Mouse (Mus musculus): Measurements from ENCODE around the gene Zcchc10. TPM values are rescaled to one million over a fixed set of nuclear protein-coding genes. Genes with fewer than 3 reads are reported as not detected.
"Not testable (repeated sequence)": the region's sequence is repeated elsewhere in the genome, so short reads cannot be mapped to it uniquely, and the experiment has no call there.

Zcchc10 gene
- polyA plus RNA-seq, 1 experiment from 2014 or later, result 16.1 TPM

GRCm38 (mm10) chr11:53332076-53332680, 7.7 kb downstream of the Zcchc10 start:
- Histone ChIP-seq H3K27me3 (ENCODE audit: control insufficient read depth, insufficient read depth, low read depth, low read length) (no peaks in the 10 kb centered on the region), H3K36me3 (ENCODE audit: control insufficient read depth, insufficient read depth, low read length) (peaks cover 26% of the 10 kb centered on the region), H3K9ac (ENCODE audit: low read depth, low read length) (no peak overlapping the region), H3K4me2 (ENCODE audit: low read length) (no peak overlapping the region), H3K4me1 (ENCODE audit: control insufficient read depth, insufficient read depth, low read length) (no peaks in the 10 kb centered on the region), H3K27ac (ENCODE audit: low read length) (no peak overlapping the region), H3K9me3 (replicated peaks; ENCODE audit: control insufficient read depth, low read length, poor library complexity, severe bottlenecking) (no peaks in the 10 kb centered on the region), H3K4me3 (ENCODE audit: low read depth, low read length) (no peak overlapping the region)
- 89% methylated on average over 14 of the region's 14 CpGs for WGBS
- no peak for ATAC-seq

- 48% methylated on average over 3 of the region's 3 CpGs for WGBS
- no peak for ATAC-seq
- Histone ChIP-seq H3K9me3 (replicated peaks; ENCODE audit: control insufficient read depth, low read length, poor library complexity, severe bottlenecking) (no peaks in the 10 kb centered on the region), H3K9ac (ENCODE audit: low read depth, low read length) (no peak overlapping the region), H3K4me1 (ENCODE audit: control insufficient read depth, insufficient read depth, low read length) (no peaks in the 10 kb centered on the region), H3K4me3 (ENCODE audit: low read depth, low read length) (no peak overlapping the region), H3K4me2 (ENCODE audit: low read length) (no peak overlapping the region), H3K27ac (ENCODE audit: low read length) (no peak overlapping the region), H3K27me3 (ENCODE audit: control insufficient read depth, insufficient read depth, low read depth, low read length) (no peaks in the 10 kb centered on the region), H3K36me3 (ENCODE audit: control insufficient read depth, insufficient read depth, low read length) (peaks cover 13% of the 10 kb centered on the region)
Observed at GRCm38 (mm10) chr11:53335505-53336181, 11.2 kb downstream of the Zcchc10 start.

GRCm38 (mm10) chr11:53336182-53336571, 11.7 kb downstream of the Zcchc10 start:
- no peaks in the 10 kb centered on the region for H3K9me3 ChIP-seq (replicated peaks; ENCODE audit: control insufficient read depth, low read length, poor library complexity, severe bottlenecking)
- H3K36me3 ChIP-seq (ENCODE audit: control insufficient read depth, insufficient read depth, low read length), result peaks cover 8% of the 10 kb centered on the region; the same call in 1 of the 2 replicates
- H3K4me2 ChIP-seq (ENCODE audit: low read length), result no peak overlapping the region
- H3K4me1 ChIP-seq (ENCODE audit: control insufficient read depth, insufficient read depth, low read length), result no peaks in the 10 kb centered on the region
- H3K27ac ChIP-seq (ENCODE audit: low read length), result no peak overlapping the region
- no peak for ATAC-seq
- no peaks in the 10 kb centered on the region for H3K27me3 ChIP-seq (ENCODE audit: control insufficient read depth, insufficient read depth, low read depth, low read length)
- H3K9ac ChIP-seq (ENCODE audit: low read depth, low read length), result no peak overlapping the region
- H3K4me3 ChIP-seq (ENCODE audit: low read depth, low read length), result no peak overlapping the region

GRCm38 (mm10) chr11:53336924-53337323, 12.4 kb downstream of the Zcchc10 start:
- WGBS, result 95% methylated on average over 1 of the region's 1 CpGs

GRCm38 (mm10) chr11:53337684-53338083, 13.2 kb downstream of the Zcchc10 start:
- Histone ChIP-seq H3K27ac (ENCODE audit: low read length) (no peak overlapping the region), H3K4me3 (ENCODE audit: low read depth, low read length) (no peak overlapping the region), H3K36me3 (ENCODE audit: control insufficient read depth, insufficient read depth, low read length) (no peaks in the 10 kb centered on the region), H3K4me1 (ENCODE audit: control insufficient read depth, insufficient read depth, low read length) (no peaks in the 10 kb centered on the region), H3K9ac (ENCODE audit: low read depth, low read length) (no peak overlapping the region), H3K9me3 (replicated peaks; ENCODE audit: control insufficient read depth, low read length, poor library complexity, severe bottlenecking) (no peaks in the 10 kb centered on the region), H3K27me3 (ENCODE audit: control insufficient read depth, insufficient read depth, low read depth, low read length) (no peaks in the 10 kb centered on the region), H3K4me2 (ENCODE audit: low read length) (no peak overlapping the region)
- WGBS, result 76% methylated on average over 8 of the region's 8 CpGs
- ATAC-seq, result no peak

More at GRCm38 (mm10) chr11:53336924-53337323, 12.4 kb downstream of the Zcchc10 start:
- no peak for ATAC-seq
- H3K4me2 ChIP-seq (ENCODE audit: low read length), result no peak overlapping the region
- no peaks in the 10 kb centered on the region for H3K4me1 ChIP-seq (ENCODE audit: control insufficient read depth, insufficient read depth, low read length)
- no peaks in the 10 kb centered on the region for H3K27me3 ChIP-seq (ENCODE audit: control insufficient read depth, insufficient read depth, low read depth, low read length)
- no peaks in the 10 kb centered on the region for H3K9me3 ChIP-seq (replicated peaks; ENCODE audit: control insufficient read depth, low read length, poor library complexity, severe bottlenecking)
- 0 out of 2 replicates have a peak, but pooled peaks cover 1% of the 10 kb centered on the region for H3K36me3 ChIP-seq (ENCODE audit: control insufficient read depth, insufficient read depth, low read length)
- no peak overlapping the region for H3K9ac ChIP-seq (ENCODE audit: low read depth, low read length)
- H3K4me3 ChIP-seq (ENCODE audit: low read depth, low read length), result no peak overlapping the region
- no peak overlapping the region for H3K27ac ChIP-seq (ENCODE audit: low read length)

GRCm38 (mm10) chr11:53341019-53341418, 16.5 kb downstream of the Zcchc10 start:
- not testable (repeated sequence) for H3K27me3 ChIP-seq (ENCODE audit: control insufficient read depth, insufficient read depth, low read depth, low read length); ATAC-seq; H3K4me3 ChIP-seq (ENCODE audit: low read depth, low read length); H3K9me3 ChIP-seq (replicated peaks; ENCODE audit: control insufficient read depth, low read length, poor library complexity, severe bottlenecking); H3K36me3 ChIP-seq (ENCODE audit: control insufficient read depth, insufficient read depth, low read length); H3K4me1 ChIP-seq (ENCODE audit: control insufficient read depth, insufficient read depth, low read length); H3K4me2 ChIP-seq (ENCODE audit: low read length); H3K27ac ChIP-seq (ENCODE audit: low read length); H3K9ac ChIP-seq (ENCODE audit: low read depth, low read length)
- 95% methylated on average over 10 of the region's 10 CpGs for WGBS

- H3K27me3 ChIP-seq (ENCODE audit: control insufficient read depth, insufficient read depth, low read depth, low read length), result no peaks in the 10 kb centered on the region
- no peaks in the 10 kb centered on the region for H3K36me3 ChIP-seq (ENCODE audit: control insufficient read depth, insufficient read depth, low read length)
- no peak for ATAC-seq
- no peak overlapping the region for H3K4me3 ChIP-seq (ENCODE audit: low read depth, low read length)
- H3K9ac ChIP-seq (ENCODE audit: low read depth, low read length), result no peak overlapping the region
- no peaks in the 10 kb centered on the region for H3K9me3 ChIP-seq (replicated peaks; ENCODE audit: control insufficient read depth, low read length, poor library complexity, severe bottlenecking)
- H3K4me2 ChIP-seq (ENCODE audit: low read length), result no peak overlapping the region
- WGBS, result 74% methylated on average over 5 of the region's 5 CpGs
- no peak overlapping the region for H3K27ac ChIP-seq (ENCODE audit: low read length)
- H3K4me1 ChIP-seq (ENCODE audit: control insufficient read depth, insufficient read depth, low read length), result no peaks in the 10 kb centered on the region
Observed at GRCm38 (mm10) chr11:53342711-53343110, 18.2 kb downstream of the Zcchc10 start.

- H3K27me3 ChIP-seq (ENCODE audit: control insufficient read depth, insufficient read depth, low read depth, low read length), result no peaks in the 10 kb centered on the region
- H3K9ac ChIP-seq (ENCODE audit: low read depth, low read length), result no peak overlapping the region
- no peak overlapping the region for H3K27ac ChIP-seq (ENCODE audit: low read length)
- no peak overlapping the region for H3K4me2 ChIP-seq (ENCODE audit: low read length)
- H3K9me3 ChIP-seq (replicated peaks; ENCODE audit: control insufficient read depth, low read length, poor library complexity, severe bottlenecking), result no peaks in the 10 kb centered on the region
- H3K4me1 ChIP-seq (ENCODE audit: control insufficient read depth, insufficient read depth, low read length), result no peaks in the 10 kb centered on the region
- ATAC-seq, result no peak
- no peaks in the 10 kb centered on the region for H3K36me3 ChIP-seq (ENCODE audit: control insufficient read depth, insufficient read depth, low read length)
- WGBS, result 46% methylated on average over 5 of the region's 5 CpGs
- no peak overlapping the region for H3K4me3 ChIP-seq (ENCODE audit: low read depth, low read length)
Observed at GRCm38 (mm10) chr11:53345328-53345727, 20.8 kb downstream of the Zcchc10 start.

GRCm38 (mm10) chr11:53345738-53346137, 21.3 kb downstream of the Zcchc10 start:
- Histone ChIP-seq H3K4me3 (ENCODE audit: low read depth, low read length) (no peak overlapping the region), H3K9me3 (replicated peaks; ENCODE audit: control insufficient read depth, low read length, poor library complexity, severe bottlenecking) (no peaks in the 10 kb centered on the region), H3K36me3 (ENCODE audit: control insufficient read depth, insufficient read depth, low read length) (no peaks in the 10 kb centered on the region), H3K9ac (ENCODE audit: low read depth, low read length) (no peak overlapping the region), H3K27me3 (ENCODE audit: control insufficient read depth, insufficient read depth, low read depth, low read length) (no peaks in the 10 kb centered on the region), H3K4me2 (ENCODE audit: low read length) (no peak overlapping the region), H3K27ac (ENCODE audit: low read length) (no peak overlapping the region), H3K4me1 (ENCODE audit: control insufficient read depth, insufficient read depth, low read length) (no peaks in the 10 kb centered on the region)
- no peak for ATAC-seq
- WGBS, result 64% methylated on average over 2 of the region's 2 CpGs
